Mouse (Mus musculus) spleen, adult 18-20 months (tissue): ENCODE data around the gene Prss44.
"Not testable (repeated sequence)": the region's sequence is repeated elsewhere in the genome, so short reads cannot be mapped to it uniquely, and the experiment has no call there.

Experiments
- DNase-seq, 2 experiments: peaks; one replicate each; pipeline ENCODE4 v3.0.0; 2022; ENCODE audit warnings: mixed read lengths in 2 of 2

Prss44 gene

DNA sequence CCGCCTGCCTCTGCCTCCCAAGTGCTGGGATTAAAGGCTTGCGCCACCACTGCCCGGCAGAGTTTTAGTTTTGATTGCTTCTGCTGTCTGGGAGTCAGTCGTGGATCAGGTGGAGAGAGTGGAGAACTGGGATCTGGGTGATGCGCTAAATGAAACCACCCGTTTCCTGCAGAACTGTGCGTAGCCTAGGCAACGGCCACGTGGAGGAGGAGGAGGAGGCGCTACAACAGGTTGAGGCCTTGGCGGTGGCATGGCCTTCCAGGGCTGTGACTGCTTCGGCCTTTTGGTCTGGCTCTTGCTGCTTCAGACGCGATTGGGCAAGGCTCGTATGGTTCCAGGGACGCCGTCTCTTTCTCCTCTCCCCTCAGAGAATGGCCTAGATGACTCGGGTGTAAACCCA is at the start of gene Prss44:
Prss44 (plus strand) TSS at position 206 of the 400 bp plus-strand sequence.
- no peak for DNase-seq

GRCm38 (mm10) chr9:110772336-110772735 is 41.5 kb upstream of the Prss44 start:
- no peak for DNase-seq

GRCm38 (mm10) chr9:110774403-110775268 is 39.2 kb upstream of the Prss44 start:
- DNase-seq: no peak

- DNase-seq: no peak
These were observed 38.3 kb upstream of the Prss44 start for GRCm38 (mm10) chr9:110775269-110776022.

DNA sequence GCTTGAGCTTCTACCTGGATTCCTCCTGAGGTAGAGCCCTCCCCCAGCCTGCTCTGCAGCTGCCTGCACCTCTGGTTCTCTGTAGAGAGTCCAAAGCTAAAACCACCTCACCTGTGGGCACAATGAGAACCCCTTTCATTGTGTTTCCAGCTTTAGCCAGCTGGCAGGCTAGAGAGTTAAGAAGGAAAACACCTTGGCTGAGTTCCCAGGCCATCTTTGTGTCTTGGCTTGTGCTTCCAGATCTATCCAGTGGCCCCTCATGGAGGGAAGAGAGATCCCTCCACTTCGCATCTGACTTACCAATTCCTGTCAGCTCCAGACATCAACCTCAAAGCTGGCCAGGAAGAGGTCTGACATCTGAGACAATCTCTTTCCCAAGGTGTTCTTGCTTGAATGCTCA is 35.7 kb upstream of the Prss44 start:
- no peak for DNase-seq

GRCm38 (mm10) chr9:110778559-110778958 is 35.2 kb upstream of the Prss44 start:
- no peak for DNase-seq

GRCm38 (mm10) chr9:110779242-110779913 is 34.4 kb upstream of the Prss44 start:
- DNase-seq: no peak

GRCm38 (mm10) chr9:110781256-110781721 is 32.5 kb upstream of the Prss44 start:
- DNase-seq: peak; percentile 75 to 93

DNA sequence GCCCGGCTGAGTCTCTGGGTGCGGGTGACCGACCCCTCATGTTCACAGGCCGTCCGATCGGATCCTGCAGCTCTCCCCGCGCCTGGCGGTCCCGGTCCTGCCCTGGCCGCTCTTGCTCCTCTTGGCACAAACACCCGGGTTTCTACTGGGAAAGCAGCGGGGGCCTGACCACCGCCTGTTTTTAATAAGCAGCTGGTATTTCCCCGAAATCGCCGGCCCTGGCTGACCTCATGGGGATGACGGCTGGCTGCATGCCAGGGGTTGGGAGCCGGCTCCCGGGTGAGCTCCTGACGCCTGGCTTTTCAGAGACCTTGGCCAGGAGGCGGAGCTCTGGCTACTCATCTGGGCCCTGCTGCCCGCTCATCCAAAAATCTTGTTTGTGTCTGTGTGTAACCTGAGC is 32.1 kb upstream of the Prss44 start:
- peak in 1 of 2 experiments; percentile 42 for DNase-seq

DNA sequence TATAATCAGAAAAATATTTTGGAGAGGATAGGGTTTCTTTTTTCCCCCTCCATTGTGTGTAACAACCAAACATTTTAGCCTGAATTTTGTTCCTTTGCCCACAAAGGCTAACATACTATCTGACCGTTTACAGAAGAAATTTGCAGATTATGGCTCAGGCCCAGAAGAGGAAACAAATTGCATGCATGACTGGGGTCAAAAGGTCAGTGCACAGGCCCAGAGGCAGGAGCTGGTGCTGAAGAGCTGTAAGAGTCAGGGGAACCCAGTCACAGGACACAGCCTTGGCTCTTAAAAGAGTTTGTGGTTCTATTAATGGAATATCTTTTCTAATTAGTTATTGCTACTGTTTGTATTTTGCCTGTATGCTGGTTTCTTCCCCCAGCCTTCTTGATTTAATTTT is 30.2 kb upstream of the Prss44 start:
- no peak for DNase-seq

DNA sequence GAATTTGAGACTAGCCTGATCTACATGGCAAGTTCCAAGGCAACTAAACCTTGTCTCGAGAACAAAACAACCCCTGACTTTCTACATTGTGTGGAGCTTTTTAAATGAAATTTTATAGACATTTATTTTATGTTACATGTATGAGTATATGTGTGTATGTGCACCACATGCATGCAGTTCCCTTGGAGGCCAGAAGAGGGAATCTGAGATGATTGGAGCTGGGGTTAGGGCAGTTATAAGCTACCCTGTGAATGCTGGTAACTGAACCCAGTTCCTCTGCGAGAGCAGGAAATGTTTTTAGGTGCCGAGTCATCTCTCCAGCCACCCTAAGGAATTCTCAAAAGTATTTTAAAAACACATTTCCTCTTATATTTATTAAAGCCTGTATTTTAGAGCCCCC is 25.6 kb upstream of the Prss44 start:
- no peak for DNase-seq

- DNase-seq: no peak
These were observed 23.3 kb upstream of the Prss44 start for GRCm38 (mm10) chr9:110790462-110790861.

DNA sequence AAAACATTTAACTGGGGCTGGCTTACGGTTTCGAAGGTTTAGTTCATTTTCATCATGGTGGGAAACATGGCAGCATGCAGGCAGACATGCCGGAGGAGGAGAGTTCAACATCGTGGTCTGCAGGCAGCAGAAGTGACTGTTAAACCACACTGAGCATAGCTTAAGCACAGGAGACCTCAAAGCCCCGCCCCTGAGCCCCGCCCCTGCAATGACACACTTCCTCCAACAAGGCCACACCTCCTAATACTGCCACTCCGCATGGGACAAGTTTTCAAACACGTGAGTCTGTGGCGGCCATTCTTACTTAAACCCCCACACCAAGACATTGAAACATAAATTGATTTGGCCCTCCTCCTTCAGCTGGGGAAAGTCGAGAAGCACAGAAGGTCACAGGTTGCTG is 16.8 kb upstream of the Prss44 start:
- DNase-seq: no peak

DNA sequence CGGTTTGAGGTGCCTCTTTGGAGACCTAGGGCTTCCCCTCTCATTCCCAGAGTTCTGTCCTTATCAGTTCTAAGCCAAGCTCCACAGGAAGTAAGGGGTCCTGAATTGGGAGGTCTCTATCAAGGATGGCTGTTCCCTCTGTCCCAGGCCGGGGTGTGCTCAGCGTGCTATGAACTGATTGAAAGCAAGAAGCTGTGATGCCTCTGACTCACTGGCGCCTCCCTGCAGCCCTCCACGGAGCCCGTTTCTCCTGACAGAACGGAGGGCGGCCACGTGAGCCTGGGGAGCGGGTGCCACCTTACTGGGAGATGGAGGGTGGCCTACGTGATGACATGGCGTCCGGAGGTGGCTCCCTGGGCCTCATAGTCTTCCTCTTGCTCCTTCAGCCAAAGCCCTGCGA is 15.9 kb upstream of the Prss44 start, which contains the start of gene Prss42:
Prss42 (plus strand) TSS at position 301 of the 400 bp plus-strand sequence.
- DNase-seq: no peak

DNA sequence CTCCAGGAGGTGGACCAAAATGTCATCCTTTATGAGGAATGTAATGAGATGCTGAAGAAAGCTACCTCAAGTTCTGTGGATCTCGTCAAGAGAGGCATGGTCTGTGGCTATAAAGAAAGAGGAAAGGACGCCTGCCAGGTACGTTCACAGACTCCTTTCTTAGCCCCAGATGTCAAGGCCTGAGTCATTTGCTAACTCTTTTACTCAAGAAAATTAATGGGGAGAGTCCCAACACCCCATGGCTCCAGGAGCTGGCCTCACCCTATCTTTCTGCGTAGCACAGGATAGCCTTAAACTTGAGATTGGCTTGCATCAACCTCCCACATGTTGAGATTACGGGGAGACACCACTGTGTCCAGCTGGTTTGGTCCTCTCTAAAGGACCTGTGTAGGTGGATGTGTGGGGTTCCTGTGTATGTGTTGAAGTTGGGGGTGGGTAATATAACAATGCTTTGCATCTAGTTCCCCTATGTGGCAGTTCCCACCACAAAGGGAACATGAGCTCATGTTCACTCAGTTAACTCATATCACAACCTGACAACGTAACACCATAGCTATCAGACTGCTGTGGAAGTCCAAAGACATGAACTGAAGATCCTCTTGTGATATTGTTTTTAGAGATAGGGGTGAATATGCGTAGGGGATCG is 12.8 kb upstream of the Prss44 start:
- no peak for DNase-seq

DNA sequence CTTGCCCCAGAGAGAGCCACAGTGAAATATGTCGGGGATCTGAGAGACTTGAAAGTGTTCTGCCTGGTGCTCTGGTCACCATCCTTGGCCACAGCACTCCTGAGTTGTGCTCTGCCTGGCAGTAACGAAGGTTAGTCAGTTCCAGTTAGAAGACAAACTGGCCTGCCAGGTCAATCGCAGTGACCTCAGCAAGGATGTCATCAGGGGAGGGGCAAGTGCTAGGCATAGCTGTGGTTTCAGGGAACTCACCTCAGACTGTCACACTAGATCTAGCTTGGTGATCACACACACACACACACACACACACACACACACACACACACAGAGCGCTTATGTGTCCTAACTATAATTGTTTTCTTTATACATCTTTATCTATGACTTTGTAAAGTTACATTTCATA is 10.5 kb upstream of the Prss44 start:
- no peak for DNase-seq

DNA sequence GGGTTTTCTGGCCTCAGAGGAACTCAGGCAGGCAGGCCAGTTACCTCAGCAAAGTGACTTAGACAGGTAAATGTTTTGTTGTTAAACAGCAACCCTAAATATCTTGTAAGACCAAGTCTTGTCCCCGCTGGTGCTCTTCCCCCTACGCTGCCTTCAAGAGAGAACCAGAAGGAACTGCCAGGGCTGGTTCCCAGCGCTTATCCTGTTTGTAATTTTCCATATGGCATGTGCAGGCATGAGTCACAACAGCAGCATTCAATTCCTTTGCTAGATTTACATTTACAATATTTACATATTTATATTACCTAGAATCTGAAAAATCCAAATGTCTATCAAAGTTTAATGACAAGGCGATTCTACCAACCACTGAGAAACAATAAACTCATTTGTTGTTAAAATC is 3.7 kb upstream of the Prss44 start:
- DNase-seq: no peak

- not testable (repeated sequence) for DNase-seq
These were observed 6.8 kb downstream of the Prss44 start for GRCm38 (mm10) chr9:110820546-110820945.

GRCm38 (mm10) chr9:110821436-110821835 is 7.6 kb downstream of the Prss44 start:
- no peak for DNase-seq

GRCm38 (mm10) chr9:110825426-110825825 is 11.6 kb downstream of the Prss44 start:
- DNase-seq: no peak

- no peak for DNase-seq
These were observed 12.0 kb downstream of the Prss44 start for GRCm38 (mm10) chr9:110825832-110826231.

DNA sequence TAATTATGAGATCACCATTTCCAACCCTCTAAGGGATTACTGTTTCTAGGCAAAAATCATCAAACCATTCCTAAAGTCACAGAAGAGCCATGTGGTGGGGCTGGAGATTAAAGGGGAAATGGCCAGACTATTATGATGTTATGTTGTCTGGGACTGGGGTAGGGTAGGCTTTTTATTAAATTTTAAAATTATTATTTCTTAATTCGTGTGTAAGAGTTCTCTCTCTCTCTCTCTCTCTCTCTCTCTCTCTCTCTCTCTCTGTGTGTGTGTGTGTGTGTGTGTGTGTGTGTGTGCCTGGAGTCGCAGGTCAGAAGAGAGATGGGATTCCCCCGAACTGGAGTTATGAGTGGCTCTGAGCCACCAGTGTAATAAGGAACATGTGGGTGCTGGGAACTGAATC is 12.6 kb downstream of the Prss44 start, which contains the start of gene Prss43:
Prss43 (plus strand) TSS at position 301 of the 400 bp plus-strand sequence.
- no peak for DNase-seq

- DNase-seq: no peak
These were observed 19.2 kb downstream of the Prss44 start for GRCm38 (mm10) chr9:110833021-110833420.
